Mouse (Mus musculus): Measurements from ENCODE around the gene Cadm1.

GRCm38 (mm10) chr9:47828762-47829161, 298.8 kb downstream of the Cadm1 start:
- TF ChIP-seq POLR2A (IDR thresholded peaks at IDR 0.05; ENCODE audit: control insufficient read depth, low read depth, low read length) (no peak), CTCF (IDR thresholded peaks at IDR 0.05; ENCODE audit: control insufficient read depth, insufficient read depth, insufficient replicate concordance, low read depth, low read length) (no peak)

All from testis, adult 2 months (tissue).